Mouse (Mus musculus) megakaryocyte, embryonic 14.5 days (primary cell): ENCODE results near the gene Dynlt3.

ENCODE experiments used
- FLI1 ChIP-seq: IDR thresholded peaks from 2 replicates; pipeline ENCODE4 v1.6.1; 2012; ENCODE audit warnings: low read length, inconsistent platforms, mixed read lengths
- GATA1 ChIP-seq: IDR thresholded peaks from 3 replicates; pipeline ENCODE4 v1.6.1; 2012; ENCODE audit warnings: mixed read lengths, low read length, inconsistent platforms, borderline replicate concordance

DNA sequence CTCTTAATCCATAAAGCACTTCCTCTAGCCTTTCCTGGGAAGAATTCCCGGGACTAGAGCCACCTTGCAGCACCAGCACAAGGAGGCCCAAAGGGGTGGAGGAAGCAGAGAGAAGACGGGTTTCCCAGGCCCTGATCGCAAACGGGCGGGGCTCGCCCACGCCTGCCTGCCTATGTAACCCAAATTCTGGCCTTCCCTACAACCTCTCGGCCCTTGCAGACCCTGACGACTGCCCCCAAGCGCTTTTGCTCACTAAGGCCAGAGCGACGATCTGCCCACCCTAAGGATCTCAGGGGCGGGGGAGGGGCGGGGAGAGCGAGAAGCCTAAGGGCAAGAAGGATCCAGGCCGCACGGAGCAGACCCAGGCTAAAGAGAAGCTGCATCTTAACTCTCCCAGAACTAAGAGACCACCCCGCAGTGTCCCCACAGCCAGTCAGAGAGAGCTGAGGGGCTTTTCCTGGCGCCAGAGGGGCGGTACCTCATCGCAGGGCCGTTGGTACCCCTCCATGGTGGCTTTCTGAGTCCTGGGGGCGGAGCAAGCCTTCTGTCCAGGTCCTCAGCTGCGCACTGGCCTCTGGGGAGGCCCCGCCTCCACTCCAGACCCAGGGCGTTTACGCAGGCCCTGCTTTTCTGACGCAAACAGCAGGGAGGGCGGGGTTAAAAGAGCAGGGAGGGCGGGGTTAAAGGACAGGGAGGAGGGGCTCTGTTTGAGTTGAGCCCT, at the start of gene Dynlt3:
- TF ChIP-seq GATA1 (no peak), FLI1 (no peak)
